Mouse (Mus musculus) layer of hippocampus, postnatal 25 days (tissue): Measurements from ENCODE around the gene Atp12a. TPM values are rescaled to one million over a fixed set of nuclear protein-coding genes. Genes with fewer than 3 reads are reported as not detected.

ENCODE experiments used
- DNase-seq, 2 experiments: peaks; one replicate each; pipeline ENCODE4 v3.0.0; 2022; ENCODE audit warnings: mixed read lengths in 2 of 2, low spot score in 1 of 2; ENCODE audit errors: extremely low spot score in 1 of 2
- total RNA-seq, 2 experiments: library from RNA; stranded (reverse); gene quantifications; 2 replicates each; pipeline ENCODE4 v1.2.3; 2021

Gene Atp12a
- not detected for total RNA-seq

DNA sequence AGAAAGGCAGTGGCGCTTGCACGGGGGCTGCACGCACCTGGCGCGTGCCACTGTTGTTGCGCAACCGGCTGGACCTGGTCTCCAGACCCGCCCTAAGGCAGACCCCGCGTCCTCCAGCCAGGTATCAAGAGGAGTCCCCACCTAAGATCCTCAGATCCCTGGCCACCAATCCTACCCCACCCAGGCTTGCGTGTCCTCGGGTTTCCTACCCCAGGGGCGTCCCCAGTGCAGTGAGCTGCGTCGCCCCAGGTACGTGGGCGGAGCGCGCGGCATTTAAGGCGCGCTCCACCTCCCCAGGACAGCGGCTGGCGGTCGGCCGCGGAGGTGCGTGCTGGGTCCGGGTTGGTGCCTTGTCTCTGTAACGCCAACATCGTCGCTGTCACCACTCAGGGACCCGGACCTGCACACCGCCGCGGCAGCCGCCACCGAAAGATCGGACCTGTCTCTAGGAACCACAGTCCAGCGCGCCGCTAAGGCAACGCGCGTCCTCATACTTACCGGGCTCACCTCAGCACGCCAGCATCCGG is at the start of gene Atp12a:
Gene Atp12a (plus strand): TSS at position 358 of the 527 bp plus-strand sequence.
- no peak for DNase-seq

DNA sequence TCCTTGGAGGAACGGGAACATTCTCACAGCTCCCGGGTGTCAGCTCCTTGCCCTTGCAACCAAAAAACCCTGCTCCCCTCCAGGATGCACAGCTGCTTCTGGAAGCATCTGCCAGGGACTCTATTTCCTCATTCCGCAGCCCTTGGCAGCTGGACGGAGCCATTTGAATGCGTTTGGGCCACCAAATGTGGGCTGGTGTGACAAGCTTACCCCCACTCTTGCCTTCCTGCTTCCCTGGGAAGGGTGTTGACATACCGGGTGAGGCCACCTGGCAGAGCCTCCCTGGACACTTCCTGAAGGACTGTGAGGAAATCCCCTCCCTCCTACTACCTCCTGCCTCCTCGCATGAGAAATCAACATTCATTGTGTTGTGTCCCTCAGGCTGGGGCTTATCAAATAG is 49.3 kb upstream of the Atp12a start:
- DNase-seq: no peak

DNA sequence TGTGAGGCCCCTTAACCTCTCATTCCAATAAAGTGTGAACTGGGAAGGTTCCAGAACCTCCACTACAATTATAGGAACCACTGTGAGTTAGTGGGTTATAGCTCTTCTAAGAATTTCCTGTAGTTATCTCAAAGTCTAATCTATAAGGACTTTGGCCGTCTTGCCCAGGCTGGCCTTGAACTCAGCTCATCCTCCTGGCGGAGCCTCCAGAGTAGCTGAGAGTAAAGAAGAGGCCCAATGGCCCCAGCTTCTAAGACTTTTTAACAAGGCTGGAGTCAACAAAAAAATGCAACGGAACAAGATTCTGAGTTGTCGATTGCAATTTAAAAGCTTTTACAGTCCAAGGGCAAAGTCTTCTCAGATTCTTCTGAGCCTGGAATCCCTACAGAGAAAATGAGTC is 48.5 kb upstream of the Atp12a start:
- no peak for DNase-seq

DNA sequence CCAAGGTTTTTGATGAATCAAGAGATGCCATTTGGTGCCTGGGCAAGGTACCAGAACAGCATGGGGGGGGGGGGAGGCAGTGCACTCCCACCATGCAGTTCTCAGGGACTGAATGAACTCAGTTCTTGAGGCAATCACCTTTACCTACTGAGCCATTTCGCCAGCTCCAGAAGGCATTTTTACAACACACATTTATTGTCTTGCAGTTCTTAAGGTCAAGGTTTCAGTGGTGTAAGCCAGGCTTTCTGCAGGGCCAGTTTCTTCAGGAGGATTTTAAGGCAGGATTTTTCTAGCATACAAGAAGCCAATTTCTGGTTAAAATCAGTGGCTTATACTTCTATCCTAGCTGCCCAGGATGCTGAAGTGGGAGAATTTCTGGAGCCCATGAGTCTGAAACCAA is 41.9 kb upstream of the Atp12a start:
- DNase-seq: no peak

DNA sequence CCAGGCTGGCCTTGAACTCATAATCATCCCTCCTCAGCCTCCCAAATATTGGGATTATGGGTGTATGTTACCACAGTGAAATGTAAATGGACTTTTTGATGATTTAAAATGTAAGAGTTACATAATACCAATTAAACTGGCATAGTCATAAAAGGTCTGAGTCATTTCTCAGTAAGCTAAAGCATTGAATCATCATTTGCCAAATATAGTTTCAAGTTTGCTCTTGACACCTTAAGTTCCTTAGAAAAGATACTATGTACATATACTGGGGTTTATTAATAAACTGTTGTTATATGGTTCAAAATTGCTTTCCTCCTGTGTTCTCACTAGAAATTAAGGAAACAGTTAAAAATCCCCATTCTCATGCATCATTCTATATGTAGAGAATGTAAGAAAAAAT is 39.8 kb upstream of the Atp12a start:
- no peak for DNase-seq

DNA sequence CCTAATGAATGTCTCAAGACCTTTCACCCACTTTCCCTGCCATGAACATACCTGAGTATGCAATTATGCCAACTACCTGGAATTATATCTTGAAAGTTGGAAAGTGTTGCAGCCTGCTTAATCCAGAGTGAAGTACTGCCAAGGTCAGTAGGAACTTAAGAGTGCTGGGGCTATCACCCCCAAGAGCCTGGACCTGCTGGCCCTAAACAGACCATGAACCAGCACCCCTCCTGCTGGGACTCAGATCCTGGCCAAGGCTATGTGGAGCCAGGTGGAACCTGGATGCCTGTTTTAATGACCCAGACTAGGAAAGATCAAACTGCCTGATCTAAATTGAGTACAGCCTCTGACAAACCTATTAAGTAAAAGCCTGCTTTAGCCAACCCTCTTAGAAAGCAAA is 31.2 kb upstream of the Atp12a start:
- DNase-seq: no peak

DNA sequence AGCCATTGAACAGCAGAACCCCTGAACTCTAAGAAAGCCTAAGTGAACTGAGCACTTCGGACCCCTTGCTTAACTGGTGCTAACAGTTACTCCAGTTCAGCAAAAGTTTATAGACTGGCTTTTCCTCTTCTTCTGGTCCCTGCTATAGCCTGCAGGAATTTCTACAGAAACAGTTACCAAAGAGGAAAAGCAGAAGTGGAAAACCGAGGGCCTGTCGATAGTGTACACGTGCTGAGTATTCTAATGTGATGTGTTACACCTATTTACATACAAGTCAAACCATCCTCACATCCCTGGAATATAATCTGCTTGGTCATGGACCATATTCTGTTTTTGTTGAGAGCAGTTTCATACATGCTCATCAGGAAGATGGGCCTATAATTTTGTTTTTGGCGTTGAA is 30.4 kb upstream of the Atp12a start:
- no peak for DNase-seq

DNA sequence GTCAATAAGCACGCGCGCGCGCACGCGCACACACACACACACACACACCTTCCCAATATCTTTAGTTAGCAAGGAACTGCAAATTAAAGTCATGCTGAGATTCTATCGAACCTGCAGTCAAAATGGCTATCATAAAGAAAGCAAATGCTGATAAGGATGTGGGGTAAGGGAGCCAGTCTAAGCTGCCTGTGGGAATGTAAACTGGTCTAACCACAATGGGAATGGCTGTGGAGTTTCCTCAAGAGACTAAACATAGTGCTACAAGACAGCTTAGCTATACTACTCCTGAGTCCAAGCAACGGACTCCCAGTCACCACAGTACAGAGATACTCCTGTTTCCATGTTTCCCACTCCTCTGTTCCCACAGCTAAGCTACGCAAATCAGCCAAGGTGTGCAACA is 28.8 kb upstream of the Atp12a start:
- DNase-seq: no peak

DNA sequence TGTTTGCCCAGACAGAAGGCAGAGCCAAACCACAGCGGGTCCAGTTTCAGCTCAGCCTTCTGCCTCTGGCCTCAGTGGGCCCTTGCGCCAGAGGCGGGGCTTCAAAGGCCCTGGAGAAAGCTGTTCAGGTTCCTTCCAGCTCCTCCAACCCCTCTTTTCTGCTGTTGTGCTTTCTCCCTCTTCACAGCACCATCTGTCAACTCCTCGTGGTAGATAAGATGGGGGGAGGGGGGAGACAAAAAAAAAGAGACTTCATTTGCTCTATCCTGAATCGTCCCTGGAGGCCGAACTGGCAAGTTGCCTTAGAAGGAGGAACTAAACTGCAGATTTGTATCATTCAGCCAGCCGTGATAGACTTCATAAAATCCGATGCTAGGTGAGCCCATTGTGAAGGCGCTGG is 27.8 kb upstream of the Atp12a start:
- no peak for DNase-seq

DNA sequence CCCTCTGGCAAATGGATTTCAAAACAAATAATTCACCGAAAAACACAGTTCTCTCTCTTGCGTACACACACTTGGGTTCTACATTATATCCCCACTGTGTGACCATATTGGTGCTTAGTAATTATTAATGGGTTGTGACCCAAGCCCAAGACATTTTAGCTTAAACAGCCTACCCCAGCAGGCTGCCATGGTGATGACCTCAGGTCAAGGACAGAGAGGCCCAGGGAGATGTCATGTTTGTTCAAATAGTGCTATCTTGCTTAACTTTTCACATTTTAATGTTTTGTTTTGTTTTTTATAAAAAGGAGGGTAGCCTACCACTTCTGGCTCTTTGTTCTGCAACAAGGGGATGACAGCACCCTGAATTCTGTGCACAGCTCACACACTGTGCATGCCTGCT is 27.2 kb upstream of the Atp12a start:
- DNase-seq: no peak

DNA sequence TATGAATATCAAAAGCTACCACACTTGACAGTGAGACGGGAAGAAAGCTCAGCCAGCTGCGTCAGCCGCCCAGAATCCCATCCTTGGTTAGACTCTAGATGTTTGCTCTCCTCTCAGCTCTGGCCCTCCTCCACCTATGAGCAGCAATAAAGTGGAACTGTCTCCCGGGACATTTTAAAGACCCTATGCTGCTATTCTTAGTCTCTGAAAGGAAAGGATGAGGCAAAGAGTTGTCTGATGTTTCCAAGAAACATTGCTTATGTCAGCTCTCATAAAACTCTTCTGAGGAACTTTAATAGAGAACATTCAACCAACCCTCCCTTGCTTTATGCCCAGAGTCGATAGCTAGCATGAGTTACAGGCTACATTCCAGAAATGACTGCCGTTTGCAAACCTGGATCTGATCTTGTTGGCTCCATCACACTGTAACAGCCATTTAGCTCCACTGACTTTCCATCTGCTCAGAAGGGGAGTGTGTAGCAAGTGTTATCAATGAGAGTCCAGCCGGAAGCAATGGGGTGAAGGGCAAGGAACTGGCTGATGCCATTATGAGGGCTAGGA is 25.9 kb upstream of the Atp12a start:
- no peak for DNase-seq

DNA sequence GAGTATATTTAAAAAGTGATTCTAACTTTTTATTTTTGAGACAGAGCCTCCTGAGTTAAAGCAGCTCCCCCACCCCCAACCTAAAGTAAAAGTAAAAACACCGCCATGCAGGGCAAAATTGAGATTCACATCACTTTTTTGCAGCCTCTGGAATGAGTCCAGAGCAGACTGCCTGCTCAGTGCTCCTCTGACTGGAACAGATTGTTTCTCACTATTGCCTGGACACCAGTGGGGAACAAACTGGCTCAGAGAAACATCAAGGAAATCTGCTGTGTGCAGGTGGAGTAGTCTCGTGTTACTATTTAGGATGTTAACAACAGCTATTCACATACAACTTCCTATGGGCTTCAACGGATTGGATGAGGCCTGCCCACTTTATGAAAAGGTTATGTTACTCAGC is 16.2 kb upstream of the Atp12a start:
- no peak for DNase-seq

DNA sequence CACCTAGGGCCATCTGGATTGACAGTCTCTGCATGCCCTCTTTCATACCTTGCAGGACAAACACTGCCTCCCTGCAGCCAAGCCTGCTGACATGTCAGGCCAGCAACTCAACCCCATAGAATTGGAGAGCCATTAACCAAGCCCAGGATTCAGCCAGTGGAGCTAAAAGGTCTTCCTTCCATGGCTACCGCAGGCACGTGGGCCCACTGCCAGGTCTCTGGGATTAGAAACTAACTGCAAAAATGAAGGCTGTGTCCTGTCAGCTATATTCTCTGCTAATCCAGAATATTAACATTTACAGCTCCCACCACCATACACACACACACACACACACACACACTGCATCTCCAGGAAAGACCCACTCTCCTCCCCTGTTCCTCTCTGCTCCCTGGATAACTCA is 15.3 kb upstream of the Atp12a start:
- no peak for DNase-seq

DNA sequence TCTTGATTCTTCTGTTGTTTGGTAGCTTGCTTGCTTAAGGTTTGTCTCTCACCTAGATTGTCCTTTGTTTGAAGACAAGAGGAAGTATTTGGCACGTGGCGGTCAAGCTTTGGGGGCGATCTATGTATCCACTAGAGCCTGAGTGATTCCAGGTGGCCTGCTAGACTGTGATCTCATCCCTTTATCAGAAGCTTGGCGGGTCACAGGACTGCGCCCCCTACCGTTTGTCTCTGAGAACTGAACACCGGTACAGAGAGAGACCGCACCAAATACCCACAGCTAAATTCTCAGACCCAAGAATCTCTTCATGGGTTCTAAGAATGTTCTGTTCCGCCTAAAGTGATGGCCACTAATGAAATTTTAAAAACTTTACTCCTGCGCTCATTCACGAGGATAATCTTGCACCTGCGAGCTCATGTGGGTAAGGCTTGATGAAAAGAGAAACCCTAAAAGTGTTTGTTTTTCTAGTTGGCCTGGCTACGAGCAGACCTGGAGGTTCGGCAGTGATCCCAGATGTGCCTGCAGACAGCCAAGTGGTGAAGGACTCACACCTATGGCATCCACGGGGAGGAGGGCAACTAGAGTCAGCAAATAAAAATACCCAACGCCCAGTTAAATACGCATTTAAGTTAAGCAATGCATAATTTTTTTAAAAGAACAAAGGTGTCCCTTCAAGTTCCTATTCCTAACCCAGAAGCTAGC is 12.8 kb upstream of the Atp12a start:
- peak in 1 of 2 experiments; percentile 41 for DNase-seq

DNA sequence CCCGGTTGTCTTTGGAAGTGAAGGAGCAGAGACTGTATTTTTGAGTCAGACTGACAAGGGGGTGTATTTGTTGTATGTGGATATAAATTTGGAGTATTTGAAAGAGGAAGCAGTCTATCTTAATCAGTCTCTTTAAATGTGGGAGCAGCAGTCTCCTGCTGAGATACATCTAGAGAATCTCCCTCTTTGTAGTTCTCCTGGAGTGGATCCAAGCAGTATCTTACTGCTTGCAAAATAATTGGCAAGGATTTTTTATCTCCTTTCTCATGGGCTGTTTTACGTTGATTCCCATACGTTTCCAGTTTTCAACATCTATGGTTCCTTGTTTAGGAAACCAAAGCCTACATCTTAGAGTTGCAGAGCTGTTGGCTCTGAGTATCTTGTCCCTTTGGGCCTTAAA is 10.1 kb upstream of the Atp12a start:
- DNase-seq: no peak

DNA sequence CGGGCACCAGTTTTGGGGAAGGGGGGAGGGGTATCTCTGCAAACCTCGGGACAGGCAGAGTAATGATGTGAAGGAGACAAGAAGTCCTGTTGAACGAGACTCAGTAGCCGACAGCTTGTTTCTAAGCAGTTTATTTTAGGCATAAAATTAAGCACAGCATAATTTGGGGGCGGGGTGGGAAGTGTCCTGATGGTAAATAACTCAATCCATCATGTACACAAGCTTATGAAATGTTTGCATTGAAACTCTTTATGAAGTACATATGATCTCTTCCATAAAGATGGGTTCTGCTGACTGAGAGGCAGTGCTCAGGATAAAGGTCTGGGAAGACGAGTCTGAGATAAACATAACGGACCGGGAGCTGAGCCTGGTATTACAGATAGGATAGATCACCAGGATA is 9.5 kb upstream of the Atp12a start:
- no peak for DNase-seq

DNA sequence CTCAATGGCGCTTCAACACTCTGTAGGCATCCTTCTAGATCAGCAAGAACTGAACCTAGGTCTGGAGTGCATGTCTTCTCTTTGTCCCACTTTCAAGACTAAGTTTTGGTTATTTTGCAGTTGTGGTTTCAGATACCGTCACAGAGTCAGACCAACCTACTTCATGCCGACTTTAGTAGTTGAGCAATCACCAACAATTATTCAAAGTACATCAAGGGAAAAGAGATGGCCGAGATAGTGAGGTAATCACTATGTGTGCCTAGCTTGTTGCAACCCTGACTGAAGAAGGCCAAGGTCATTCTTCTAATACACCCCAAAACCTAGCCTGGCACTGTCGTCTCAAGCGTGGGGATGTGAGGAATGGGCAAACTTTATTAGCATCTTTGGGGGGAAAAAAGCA is 8.7 kb upstream of the Atp12a start:
- DNase-seq: no peak

DNA sequence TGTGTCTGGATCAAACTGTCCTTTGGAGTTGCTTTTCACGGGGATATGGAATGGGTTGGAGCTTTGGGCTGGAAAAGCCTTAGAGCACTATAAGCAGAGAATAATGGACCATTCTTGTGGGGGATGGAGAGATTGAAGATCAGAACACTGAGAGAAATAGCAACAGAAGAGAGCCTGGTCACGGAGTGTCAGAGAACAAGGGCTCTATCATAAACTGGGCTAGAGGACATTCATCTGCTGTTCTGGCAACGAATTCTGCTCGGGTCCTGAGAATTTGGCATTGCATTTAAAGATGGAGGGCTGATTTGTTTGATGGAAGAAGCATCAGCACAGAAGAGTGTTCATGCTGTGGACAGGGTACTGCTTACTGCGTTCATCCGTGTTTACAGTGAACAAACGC is 6.4 kb upstream of the Atp12a start:
- DNase-seq: no peak

DNA sequence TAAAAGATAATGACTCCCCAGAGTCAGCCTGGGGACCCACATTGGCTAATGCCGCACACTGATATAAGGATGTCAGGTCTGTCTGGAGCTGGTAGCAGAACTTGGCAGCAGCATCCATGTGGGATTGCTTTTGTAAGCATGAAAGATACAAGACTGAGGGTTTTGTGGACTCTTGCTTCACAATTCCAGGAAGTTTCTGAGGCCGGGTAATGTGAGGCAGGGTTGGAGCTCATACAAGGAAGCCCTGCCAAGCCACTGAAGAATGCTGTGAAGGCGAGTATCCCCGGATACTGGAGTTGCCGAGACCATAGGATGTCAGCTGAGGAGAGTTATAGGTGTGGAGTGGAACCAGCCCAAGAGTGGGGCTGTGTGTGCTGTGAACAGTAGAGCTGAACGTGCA is 5.7 kb upstream of the Atp12a start:
- no peak for DNase-seq

DNA sequence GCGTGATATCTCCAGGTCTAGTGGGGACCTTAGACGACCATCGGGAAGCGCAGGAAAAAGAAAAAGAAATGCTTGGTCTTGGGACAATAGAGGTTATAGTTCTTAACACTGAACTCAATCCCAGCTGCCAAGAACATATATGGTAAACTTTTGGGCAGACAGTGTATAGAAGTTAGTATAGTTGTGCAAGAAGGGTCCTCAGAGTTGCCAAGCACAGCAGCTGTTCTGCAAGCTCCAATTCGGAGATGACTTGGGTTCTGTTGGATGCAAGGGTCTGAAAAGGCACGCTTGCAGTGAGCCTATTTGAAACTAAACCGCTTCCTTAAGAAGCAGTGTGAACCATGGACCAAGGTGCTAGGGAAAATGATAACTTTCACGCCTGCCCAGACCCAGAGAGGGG is 424 bp downstream of the Atp12a start:
- DNase-seq: no peak

DNA sequence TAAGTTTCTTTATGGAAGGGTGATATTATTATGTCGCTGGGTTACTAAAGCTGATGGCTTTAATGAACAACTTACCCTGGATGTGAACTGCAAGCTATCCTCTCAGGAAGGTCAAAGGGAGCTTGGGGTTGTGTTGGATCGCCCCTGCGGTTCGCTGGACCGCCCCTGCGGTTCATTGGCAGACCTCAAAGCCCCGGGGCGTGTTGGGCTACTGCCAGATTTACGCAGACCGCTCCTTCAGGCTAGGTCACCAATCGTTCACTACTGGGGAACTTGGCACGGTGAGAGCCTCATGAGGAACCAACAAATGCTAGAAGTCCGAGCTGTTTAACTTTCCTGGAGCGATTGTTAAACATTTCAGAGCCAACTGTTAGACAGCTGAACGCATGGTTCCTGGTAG is 1.8 kb downstream of the Atp12a start:
- no peak for DNase-seq

DNA sequence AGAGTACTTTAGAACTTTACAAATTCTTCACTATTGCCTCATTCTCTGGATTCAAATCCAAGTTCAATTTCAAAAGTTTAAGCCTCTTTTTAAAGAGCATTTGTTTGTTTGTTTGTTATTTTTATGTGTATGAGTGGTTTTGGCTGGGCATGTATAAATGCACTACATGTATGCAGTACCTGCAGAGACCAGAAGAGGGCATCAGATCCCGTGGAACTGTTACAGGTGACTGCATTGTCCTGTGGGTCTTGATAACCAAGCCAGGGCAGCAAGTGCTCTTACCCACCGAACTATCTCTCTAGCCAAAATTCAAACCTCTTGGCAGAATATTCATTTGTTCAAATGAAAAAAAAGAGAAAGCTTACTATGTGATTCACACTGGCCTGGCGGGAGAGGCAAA is 4.0 kb downstream of the Atp12a start:
- DNase-seq: no peak
